Mouse (Mus musculus) ovary, adult 18-20 months (tissue): Measurements from ENCODE around the gene Nab2.

Source experiments
- DNase-seq: peaks from one replicate; pipeline ENCODE4 v3.0.0; 2022; ENCODE audit warnings: low spot score, mixed read lengths

Gene Nab2

DNA sequence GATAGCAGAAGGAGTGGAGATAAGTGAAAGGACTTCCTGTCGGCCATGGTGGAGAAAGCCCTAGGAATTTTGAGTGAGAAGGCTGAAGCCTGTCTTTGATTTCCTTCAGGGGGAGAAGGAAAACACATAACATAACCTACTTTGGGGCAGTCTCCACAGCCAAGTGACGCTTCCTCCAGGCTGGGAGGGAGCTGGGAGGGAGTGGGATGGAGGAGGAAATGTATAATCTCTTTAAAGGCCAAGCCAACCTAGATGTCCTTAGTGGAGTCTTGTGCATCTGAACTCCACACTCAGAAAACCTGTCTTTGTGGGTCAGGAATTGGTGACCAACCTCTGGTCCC lies 53.4 kb downstream of the Nab2 start:
- DNase-seq: no peak

DNA sequence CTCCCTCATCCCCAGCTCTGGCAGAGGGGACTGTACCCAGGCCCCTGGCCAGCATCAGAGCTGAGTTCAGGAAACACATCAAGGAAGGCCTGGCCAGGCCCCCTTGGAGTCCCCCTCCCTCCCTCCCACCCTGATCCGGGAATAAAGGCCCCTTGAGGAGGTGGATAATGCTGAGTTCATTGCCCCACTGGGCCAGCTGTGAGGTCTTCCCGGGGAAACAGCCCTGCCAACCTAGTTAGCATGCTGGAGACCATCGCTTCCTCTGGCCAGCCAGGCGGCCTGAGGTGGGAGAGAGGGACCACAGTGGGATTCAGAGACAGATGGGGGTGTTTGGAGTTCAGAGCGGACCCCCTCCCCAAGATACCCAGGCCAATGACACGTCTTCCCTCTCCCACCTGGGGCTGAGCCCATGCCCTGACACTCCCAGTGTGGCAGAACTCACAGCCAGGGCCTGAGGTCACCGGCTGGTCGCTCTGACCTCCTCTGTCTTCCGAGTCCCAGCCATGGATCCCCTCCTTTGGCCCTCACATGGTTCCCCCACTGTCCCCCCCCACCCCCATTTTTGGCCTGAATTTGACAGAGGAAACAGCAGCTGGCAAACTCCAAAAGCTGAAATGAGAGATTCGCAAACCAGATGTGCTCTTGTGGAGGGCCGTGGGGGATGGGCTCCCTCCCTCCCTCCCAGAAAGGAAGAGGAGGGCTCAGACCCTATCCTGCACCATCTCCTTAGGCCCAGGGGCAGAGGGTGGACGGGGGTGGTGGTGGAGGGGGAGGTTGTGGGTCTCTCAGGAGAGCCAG lies 53.9 kb downstream of the Nab2 start:
- DNase-seq: no peak

DNA sequence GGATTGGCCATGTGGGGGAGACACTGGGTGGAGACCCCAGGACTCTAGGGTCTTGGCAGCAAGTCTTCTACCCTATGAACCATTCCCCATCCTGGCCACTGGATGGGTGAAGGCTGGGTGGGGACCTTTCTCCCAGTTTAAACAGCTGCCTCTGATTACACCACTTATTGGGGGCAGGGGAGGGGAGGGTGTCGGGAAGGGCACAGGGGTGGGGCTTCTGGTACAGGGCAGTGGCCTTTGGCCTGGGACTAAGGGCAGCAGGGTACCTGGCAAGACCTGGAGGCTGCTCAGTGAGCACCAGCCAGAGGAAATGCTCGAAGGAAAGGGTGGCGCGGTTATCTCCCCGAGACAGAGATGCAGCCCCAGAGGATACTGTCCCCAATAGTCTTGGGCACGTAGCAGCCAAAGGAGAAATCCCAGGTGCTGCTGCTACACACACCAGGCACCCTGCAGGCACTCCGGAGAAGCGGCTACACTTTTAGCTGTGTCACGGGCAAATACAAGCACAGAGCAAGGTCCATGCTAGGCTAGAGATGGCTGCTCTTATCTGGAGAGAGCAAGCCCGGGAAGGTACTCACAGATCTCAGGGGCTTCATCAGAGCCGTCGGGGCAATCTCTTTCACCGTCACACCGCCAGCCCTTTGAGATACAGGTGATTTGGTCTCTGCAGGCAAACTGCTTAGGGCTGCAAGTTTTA lies 56.1 kb downstream of the Nab2 start:
- no peak for DNase-seq
